Mouse (Mus musculus) brain, embryonic 18.5 days (tissue): Measurements from ENCODE around the gene Pde4b.

ENCODE experiments used
- DNase-seq: peaks from one replicate; pipeline ENCODE4 v3.0.0-alpha.2; 2012; ENCODE audit warnings: low read depth, low spot score

Gene Pde4b

GRCm38 (mm10) chr4:102605722-102606341 is 518.5 kb downstream of the Pde4b start:
- DNase-seq: no peak

GRCm38 (mm10) chr4:102606825-102607224 is 519.5 kb downstream of the Pde4b start:
- no peak for DNase-seq

DNA sequence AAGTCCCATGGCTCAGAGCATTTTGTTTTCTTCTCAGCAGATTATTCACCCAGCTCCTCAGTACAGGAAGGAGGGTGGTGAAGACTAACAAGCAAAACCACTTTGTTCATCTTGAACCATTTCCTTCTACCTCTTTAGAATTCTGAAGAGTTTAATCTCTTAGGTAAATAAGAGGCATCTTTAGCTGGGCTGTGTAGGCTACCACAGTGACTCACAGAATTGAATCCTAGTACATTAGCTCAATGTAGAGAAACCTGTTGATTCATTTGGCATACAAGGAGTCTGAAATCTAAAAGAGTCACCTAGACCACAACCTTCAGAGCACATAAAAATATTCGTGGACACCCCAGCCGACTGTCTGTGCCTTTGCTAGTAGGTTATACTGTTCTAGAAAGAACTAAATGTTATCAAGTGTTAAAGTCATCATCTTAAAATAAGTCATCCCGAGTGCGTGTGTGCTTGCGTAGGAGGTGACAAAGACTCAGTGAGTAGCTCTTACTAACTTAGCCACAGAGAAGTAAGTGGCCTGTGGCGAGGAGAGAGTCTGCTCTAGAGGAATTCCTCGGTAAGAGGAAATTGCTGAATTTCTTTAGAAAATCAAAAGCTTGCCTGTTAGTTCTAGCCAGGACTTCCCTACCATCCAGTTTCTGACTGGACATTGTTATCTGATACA is 520.5 kb downstream of the Pde4b start:
- DNase-seq: no peak

- no peak for DNase-seq
These were observed 525.3 kb downstream of the Pde4b start for GRCm38 (mm10) chr4:102612596-102612995.

- DNase-seq: no peak
These were observed 530.4 kb downstream of the Pde4b start for GRCm38 (mm10) chr4:102617774-102618173.

GRCm38 (mm10) chr4:102618609-102619008 is 531.3 kb downstream of the Pde4b start:
- DNase-seq: no peak

DNA sequence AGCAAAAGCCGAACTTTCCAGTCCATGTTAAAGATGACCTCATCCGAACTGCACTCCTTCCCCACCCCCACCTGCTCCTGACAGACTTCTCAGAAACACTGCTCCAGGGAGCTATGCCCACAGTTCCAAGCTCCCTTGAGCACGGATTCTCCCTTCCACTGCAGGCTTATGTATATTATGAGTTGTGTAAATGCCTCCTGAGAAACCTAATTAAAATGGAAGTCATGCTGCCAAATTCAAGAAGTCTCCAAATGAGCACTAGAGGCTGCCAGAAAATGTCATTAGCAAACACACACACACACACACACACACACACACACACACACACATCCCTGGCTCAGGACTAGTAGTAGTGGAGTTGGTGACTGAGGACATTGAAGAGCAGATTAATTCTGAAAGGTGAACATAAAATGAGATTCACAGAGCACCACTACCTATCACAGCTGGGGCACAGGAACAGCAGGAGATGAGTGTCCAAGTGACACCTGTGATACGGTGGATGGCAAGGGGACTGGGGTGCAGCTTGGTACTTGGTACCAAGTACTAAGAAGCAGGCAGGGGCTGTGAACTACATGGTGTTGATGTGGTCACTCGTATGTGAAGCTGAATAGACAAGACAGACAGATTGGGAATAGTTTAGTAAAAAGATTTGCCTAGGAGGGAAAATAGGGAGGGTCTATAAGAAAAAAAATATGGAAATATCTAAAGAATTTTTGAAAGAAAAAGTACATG is 533.0 kb downstream of the Pde4b start:
- DNase-seq: peak; percentile 32

DNA sequence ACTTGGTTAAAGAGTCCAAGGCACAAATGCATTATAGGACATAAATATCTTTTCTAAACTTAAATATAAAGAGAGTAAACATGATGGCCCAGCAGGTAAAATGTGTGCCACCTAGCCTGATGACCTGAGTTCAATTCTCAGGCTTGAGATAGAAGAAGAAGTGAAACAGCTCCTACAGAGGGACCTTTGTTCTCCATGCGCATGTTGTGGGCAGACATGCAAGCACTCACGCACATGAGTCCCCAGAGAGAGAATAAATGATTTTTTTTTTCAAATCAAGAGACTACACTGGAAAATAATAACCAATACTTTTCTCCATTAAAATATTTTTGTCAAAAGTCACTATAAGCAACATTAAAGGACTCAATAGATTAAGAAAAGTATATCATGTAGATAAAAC is 533.8 kb downstream of the Pde4b start:
- DNase-seq: no peak

DNA sequence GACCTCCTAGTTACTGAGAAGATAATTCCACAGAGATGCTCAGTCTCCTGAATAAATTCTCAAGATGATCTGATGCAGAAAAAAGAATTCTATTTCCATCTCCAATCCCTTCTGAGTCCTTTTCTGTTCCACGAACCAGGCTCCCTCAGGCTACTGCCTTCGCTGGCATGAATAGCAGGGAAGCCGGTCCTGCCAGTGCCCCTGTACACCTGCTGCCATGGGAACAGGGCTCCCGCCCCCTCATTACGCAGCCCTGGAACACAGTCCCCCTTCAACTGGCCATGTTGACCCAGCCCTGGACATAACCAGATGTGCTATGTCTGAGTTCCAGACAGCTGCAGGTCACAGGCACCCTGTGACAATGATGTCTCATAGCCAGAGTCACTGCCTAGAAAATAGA is 535.6 kb downstream of the Pde4b start:
- no peak for DNase-seq

- no peak for DNase-seq
These were observed 536.7 kb downstream of the Pde4b start for GRCm38 (mm10) chr4:102623789-102624611.

- DNase-seq: no peak
These were observed 537.6 kb downstream of the Pde4b start for GRCm38 (mm10) chr4:102624937-102625336.

DNA sequence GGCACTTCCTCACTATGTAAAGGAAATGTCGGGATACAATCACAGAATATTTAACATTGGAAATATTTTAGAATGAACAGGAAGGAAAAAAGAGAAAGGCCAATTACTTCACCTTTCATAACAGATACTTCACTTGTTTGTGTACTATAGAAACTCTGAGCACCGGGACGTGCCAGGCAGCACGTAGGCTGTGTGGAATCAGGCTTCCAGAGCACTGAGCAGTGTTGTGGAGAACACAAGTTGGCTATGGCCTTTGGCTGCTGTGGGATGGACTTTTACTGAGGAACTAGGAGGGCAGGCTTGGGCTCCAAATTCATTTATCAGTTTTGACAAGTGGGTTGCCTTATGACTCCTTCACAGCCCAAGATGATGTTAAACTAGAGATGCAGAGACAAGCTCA is 540.5 kb downstream of the Pde4b start:
- no peak for DNase-seq

DNA sequence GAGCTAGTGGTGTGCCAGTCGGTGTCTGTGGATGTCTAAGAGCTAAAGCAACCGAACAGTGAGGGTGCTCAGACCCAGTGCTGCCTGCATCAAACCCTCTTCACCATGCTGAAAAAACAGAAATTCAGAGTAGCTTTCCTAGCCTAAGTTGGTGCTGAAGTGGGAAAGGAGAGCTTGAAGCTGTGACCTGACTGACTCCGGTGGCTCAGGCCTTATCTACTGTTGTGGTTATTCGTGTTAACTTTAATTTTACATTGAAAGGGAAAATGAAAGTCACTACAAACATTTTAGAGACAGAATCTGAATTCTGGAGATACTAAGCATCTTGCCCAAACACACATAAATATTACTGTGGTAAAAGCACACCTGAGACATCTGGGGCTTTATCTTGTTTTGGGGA is 542.3 kb downstream of the Pde4b start:
- DNase-seq: no peak

- no peak for DNase-seq
These were observed 542.9 kb downstream of the Pde4b start for GRCm38 (mm10) chr4:102630261-102630660.

- DNase-seq: no peak
These were observed 544.3 kb downstream of the Pde4b start for GRCm38 (mm10) chr4:102631624-102632023.

- no peak for DNase-seq
These were observed 545.9 kb downstream of the Pde4b start for GRCm38 (mm10) chr4:102633241-102633640.

DNA sequence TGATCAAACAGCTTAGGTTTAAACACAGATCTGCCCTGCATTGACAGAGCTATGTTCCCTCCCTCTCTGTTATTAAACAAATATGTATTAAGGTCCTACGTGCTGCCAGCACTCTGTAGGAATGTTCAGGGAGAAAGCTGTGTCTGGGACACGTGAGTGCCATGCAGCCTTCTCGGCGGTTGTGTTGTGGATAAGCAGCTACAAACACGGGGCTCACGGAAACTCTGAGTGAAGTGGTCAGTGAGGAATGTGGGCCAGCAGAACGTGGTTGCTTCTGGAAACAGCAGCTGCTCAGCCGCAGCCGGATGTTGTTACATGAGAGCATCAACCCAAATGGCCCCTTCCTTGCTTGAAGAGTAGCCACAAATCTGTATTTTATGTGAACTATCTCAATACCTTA is 547.9 kb downstream of the Pde4b start:
- no peak for DNase-seq

- DNase-seq: no peak
These were observed 548.6 kb downstream of the Pde4b start for GRCm38 (mm10) chr4:102635944-102636343.

DNA sequence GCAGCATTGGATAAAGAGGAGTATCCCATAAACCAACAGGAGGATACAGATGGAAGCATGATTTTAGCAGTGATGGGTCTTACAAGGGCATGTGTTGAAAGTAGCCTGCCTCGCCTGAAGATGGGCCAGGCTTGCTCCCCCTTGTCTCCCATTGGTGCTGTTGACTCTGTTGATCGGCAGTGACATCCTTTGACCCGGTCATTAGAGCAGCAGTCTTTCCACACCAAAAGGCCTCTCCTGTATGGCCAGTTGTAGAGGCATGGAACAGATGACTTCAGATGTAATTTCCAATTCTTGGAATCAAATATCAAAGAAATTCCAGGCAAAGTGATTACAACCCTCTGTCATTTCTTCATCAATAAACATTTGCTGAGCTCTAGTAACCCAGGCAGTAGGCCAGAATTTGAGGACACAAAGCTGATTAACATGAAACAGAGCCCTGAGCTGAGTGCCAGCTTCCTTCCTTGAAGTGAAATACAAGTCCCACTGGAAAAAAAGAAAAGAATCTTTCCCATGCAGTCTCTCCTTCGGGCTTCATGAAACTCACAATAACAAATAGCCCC is 550.1 kb downstream of the Pde4b start:
- no peak for DNase-seq

DNA sequence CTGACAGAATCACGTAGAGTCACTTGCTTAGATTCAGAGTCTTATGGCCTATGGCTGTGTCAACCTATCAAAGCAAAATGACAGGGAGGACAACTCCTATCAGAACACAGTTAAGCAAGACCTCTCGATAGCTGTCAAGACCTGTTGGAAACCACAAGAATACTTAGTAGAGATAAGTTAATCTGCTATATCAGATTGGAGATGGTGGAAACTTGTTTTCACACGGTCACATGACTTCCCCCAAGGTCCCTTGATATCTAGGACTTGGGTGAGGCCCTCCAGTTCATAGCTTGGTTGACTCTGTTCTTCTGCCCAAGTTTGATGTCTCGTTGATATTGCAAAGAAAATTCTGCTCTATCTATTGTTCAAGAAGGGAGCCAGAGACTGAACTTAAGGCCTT is 553.6 kb downstream of the Pde4b start:
- DNase-seq: no peak

GRCm38 (mm10) chr4:102644062-102644461 is 556.7 kb downstream of the Pde4b start:
- DNase-seq: no peak

DNA sequence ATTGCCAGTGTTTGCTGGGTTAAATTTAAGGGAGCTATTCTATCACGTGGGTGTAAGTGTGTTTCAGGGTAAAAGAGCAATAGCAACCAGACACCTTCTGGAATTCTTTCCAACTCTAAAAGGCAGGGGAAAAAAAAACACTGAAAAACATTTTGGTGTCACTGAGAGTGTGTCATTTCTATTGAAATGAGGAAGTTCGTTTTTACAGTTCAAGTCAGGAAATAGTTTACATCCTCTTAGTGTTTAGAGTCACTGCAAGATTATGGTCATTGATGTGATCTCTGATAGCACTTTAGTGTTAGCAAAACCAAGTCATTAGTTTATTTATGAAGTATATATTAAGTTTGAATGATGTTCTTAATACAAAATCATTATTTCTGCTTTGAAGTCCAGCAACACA is 559.7 kb downstream of the Pde4b start:
- DNase-seq: no peak
